Mouse (Mus musculus): Measurements from ENCODE around the gene Elmo1.

Gene Elmo1

GRCm38 (mm10) chr13:20490860-20491594, 400.6 kb downstream of the Elmo1 start:
- no peak for DNase-seq

GRCm38 (mm10) chr13:20491666-20492065, 401.3 kb downstream of the Elmo1 start:
- no peak for DNase-seq

GRCm38 (mm10) chr13:20494047-20494739, 403.8 kb downstream of the Elmo1 start:
- no peak for DNase-seq

- no peak for DNase-seq
These were observed 411.5 kb downstream of the Elmo1 start for GRCm38 (mm10) chr13:20501923-20502322.

GRCm38 (mm10) chr13:20503371-20503770, 413.0 kb downstream of the Elmo1 start:
- DNase-seq = no peak

GRCm38 (mm10) chr13:20507381-20508129, 417.2 kb downstream of the Elmo1 start:
- no peak for DNase-seq

- no peak for DNase-seq
These were observed 420.6 kb downstream of the Elmo1 start for GRCm38 (mm10) chr13:20511026-20511425.

- DNase-seq = no peak
These were observed 422.2 kb downstream of the Elmo1 start for GRCm38 (mm10) chr13:20512317-20513240.

GRCm38 (mm10) chr13:20514721-20515120, 424.3 kb downstream of the Elmo1 start:
- DNase-seq = no peak

- DNase-seq = no peak
These were observed 425.7 kb downstream of the Elmo1 start for GRCm38 (mm10) chr13:20516096-20516495.

GRCm38 (mm10) chr13:20517702-20518101, 427.3 kb downstream of the Elmo1 start:
- DNase-seq = no peak

- DNase-seq = no peak
These were observed 431.1 kb downstream of the Elmo1 start for GRCm38 (mm10) chr13:20521492-20521891.

- no peak for DNase-seq
These were observed 433.3 kb downstream of the Elmo1 start for GRCm38 (mm10) chr13:20523671-20524070.

GRCm38 (mm10) chr13:20525844-20526243, 435.4 kb downstream of the Elmo1 start:
- no peak for DNase-seq

GRCm38 (mm10) chr13:20537053-20537452, 446.7 kb downstream of the Elmo1 start:
- no peak for DNase-seq

- no peak for DNase-seq
These were observed 447.1 kb downstream of the Elmo1 start for GRCm38 (mm10) chr13:20537487-20537886.

GRCm38 (mm10) chr13:20538216-20539070, 448.0 kb downstream of the Elmo1 start:
- peak; percentile 17 to 32 for DNase-seq

GRCm38 (mm10) chr13:20539631-20540030, 449.2 kb downstream of the Elmo1 start:
- no peak for DNase-seq

- no peak for DNase-seq
These were observed 456.3 kb downstream of the Elmo1 start for GRCm38 (mm10) chr13:20546568-20547204.

- no peak for DNase-seq
These were observed 459.6 kb downstream of the Elmo1 start for GRCm38 (mm10) chr13:20549983-20550382.

- DNase-seq = no peak
These were observed 461.2 kb downstream of the Elmo1 start for GRCm38 (mm10) chr13:20551559-20551958.
